Mouse (Mus musculus): ENCODE results near the gene Tstd2. TPM values are rescaled to one million over a fixed set of nuclear protein-coding genes. Genes with fewer than 3 reads are reported as not detected.

Tstd2 gene
- total RNA-seq, 1 experiment, result 28.9 TPM

GRCm38 (mm10) chr4:46072631-46073030 is 65.9 kb downstream of the Tstd2 start:
- in situ Hi-C loops (cut with MboI; ENCODE audit: low sequenced_read_pairs in 2 of 2, unreplicated experiment in 2 of 2), result no loop called here
- no peaks in the 10 kb centered on the region for H3K9me3 ChIP-seq (ENCODE audit: control insufficient read depth, insufficient read depth, low read depth, low read length)
- H3K4me1 ChIP-seq (ENCODE audit: control insufficient read depth in 2 of 2, insufficient read depth in 2 of 2, low read length in 2 of 2, poor library complexity in 1 of 2), result no peaks in the 10 kb centered on the region
- no peaks in the 10 kb centered on the region for H3K36me3 ChIP-seq (ENCODE audit: control insufficient read depth, insufficient read depth, low read length, poor library complexity, severe bottlenecking)
- no peak overlapping the region for H3K4me3 ChIP-seq (ENCODE audit: insufficient read depth in 1 of 2, low read depth in 1 of 2, low read length in 2 of 2, poor library complexity in 1 of 2, severe bottlenecking in 1 of 2)
- no peak for TF ChIP-seq ZNF384 (IDR thresholded peaks at IDR 0.05; ENCODE audit: low read depth, low read length)
- TF ChIP-seq MAFK (IDR thresholded peaks at IDR 0.05; ENCODE audit: insufficient read depth, low read depth, low read length), result no peak
- TF ChIP-seq HCFC1 (IDR thresholded peaks at IDR 0.05; ENCODE audit: borderline replicate concordance, insufficient read depth, low read length), result no peak
- no peak for TF ChIP-seq ZC3H11A (IDR thresholded peaks at IDR 0.05; ENCODE audit: borderline replicate concordance, low read depth, low read length)
- no peak for TF ChIP-seq CHD2 (IDR thresholded peaks at IDR 0.05; ENCODE audit: low read depth, low read length)
- no peak for DNase-seq (ENCODE audit: low read depth, low spot score)
- H3K27ac ChIP-seq (ENCODE audit: insufficient read depth, low read depth, low read length, poor library complexity, severe bottlenecking), result no peak overlapping the region
- H3K9ac ChIP-seq (ENCODE audit: insufficient read depth, low read depth, low read length, poor library complexity, severe bottlenecking), result no peak overlapping the region

GRCm38 (mm10) chr4:46069851-46070482 is 68.5 kb downstream of the Tstd2 start:
- DNase-seq (ENCODE audit: low read depth, low spot score), result no peak
- H3K4me1 ChIP-seq (ENCODE audit: control insufficient read depth in 2 of 2, insufficient read depth in 2 of 2, low read length in 2 of 2, poor library complexity in 1 of 2), result no peaks in the 10 kb centered on the region
- no peak overlapping the region for H3K9ac ChIP-seq (ENCODE audit: insufficient read depth, low read depth, low read length, poor library complexity, severe bottlenecking)
- H3K27ac ChIP-seq (ENCODE audit: insufficient read depth, low read depth, low read length, poor library complexity, severe bottlenecking), result no peak overlapping the region
- H3K36me3 ChIP-seq (ENCODE audit: control insufficient read depth, insufficient read depth, low read length, poor library complexity, severe bottlenecking), result no peaks in the 10 kb centered on the region
- no peak overlapping the region for H3K4me3 ChIP-seq (ENCODE audit: insufficient read depth in 1 of 2, low read depth in 1 of 2, low read length in 2 of 2, poor library complexity in 1 of 2, severe bottlenecking in 1 of 2)
- in situ Hi-C loops (cut with MboI; ENCODE audit: low sequenced_read_pairs in 2 of 2, unreplicated experiment in 2 of 2), result no loop called here
- H3K9me3 ChIP-seq (ENCODE audit: control insufficient read depth, insufficient read depth, low read depth, low read length), result no peaks in the 10 kb centered on the region
- TF ChIP-seq HCFC1 (IDR thresholded peaks at IDR 0.05; ENCODE audit: borderline replicate concordance, insufficient read depth, low read length) (no peak), ZC3H11A (IDR thresholded peaks at IDR 0.05; ENCODE audit: borderline replicate concordance, low read depth, low read length) (no peak), CHD2 (IDR thresholded peaks at IDR 0.05; ENCODE audit: low read depth, low read length) (no peak)

GRCm38 (mm10) chr4:46068573-46068972 is 69.9 kb downstream of the Tstd2 start:
- Histone ChIP-seq H3K27ac (ENCODE audit: insufficient read depth, low read depth, low read length, poor library complexity, severe bottlenecking) (no peak overlapping the region), H3K9me3 (ENCODE audit: control insufficient read depth, insufficient read depth, low read depth, low read length) (no peaks in the 10 kb centered on the region), H3K4me3 (ENCODE audit: insufficient read depth in 1 of 2, low read depth in 1 of 2, low read length in 2 of 2, poor library complexity in 1 of 2, severe bottlenecking in 1 of 2) (no peak overlapping the region), H3K9ac (ENCODE audit: insufficient read depth, low read depth, low read length, poor library complexity, severe bottlenecking) (no peak overlapping the region), H3K4me1 (ENCODE audit: control insufficient read depth in 2 of 2, insufficient read depth in 2 of 2, low read length in 2 of 2, poor library complexity in 1 of 2) (no peaks in the 10 kb centered on the region), H3K36me3 (ENCODE audit: control insufficient read depth, insufficient read depth, low read length, poor library complexity, severe bottlenecking) (no peaks in the 10 kb centered on the region)
- in situ Hi-C loops (cut with MboI; ENCODE audit: low sequenced_read_pairs in 2 of 2, unreplicated experiment in 2 of 2), result no loop called here
- TF ChIP-seq ZC3H11A (IDR thresholded peaks at IDR 0.05; ENCODE audit: borderline replicate concordance, low read depth, low read length), result no peak
- no peak for TF ChIP-seq HCFC1 (IDR thresholded peaks at IDR 0.05; ENCODE audit: borderline replicate concordance, insufficient read depth, low read length)
- no peak for DNase-seq (ENCODE audit: low read depth, low spot score)

GRCm38 (mm10) chr4:46068060-46068459 is 70.4 kb downstream of the Tstd2 start:
- Histone ChIP-seq H3K36me3 (ENCODE audit: control insufficient read depth, insufficient read depth, low read length, poor library complexity, severe bottlenecking) (no peaks in the 10 kb centered on the region), H3K27ac (ENCODE audit: insufficient read depth, low read depth, low read length, poor library complexity, severe bottlenecking) (no peak overlapping the region), H3K4me3 (ENCODE audit: insufficient read depth in 1 of 2, low read depth in 1 of 2, low read length in 2 of 2, poor library complexity in 1 of 2, severe bottlenecking in 1 of 2) (no peak overlapping the region), H3K9me3 (ENCODE audit: control insufficient read depth, insufficient read depth, low read depth, low read length) (no peaks in the 10 kb centered on the region), H3K4me1 (ENCODE audit: control insufficient read depth in 2 of 2, insufficient read depth in 2 of 2, low read length in 2 of 2, poor library complexity in 1 of 2) (no peaks in the 10 kb centered on the region), H3K9ac (ENCODE audit: insufficient read depth, low read depth, low read length, poor library complexity, severe bottlenecking) (no peak overlapping the region)
- TF ChIP-seq HCFC1 (IDR thresholded peaks at IDR 0.05; ENCODE audit: borderline replicate concordance, insufficient read depth, low read length), result no peak
- no peak for TF ChIP-seq ZNF384 (IDR thresholded peaks at IDR 0.05; ENCODE audit: low read depth, low read length)
- TF ChIP-seq MAFK (IDR thresholded peaks at IDR 0.05; ENCODE audit: insufficient read depth, low read depth, low read length), result no peak
- no peak for TF ChIP-seq CHD2 (IDR thresholded peaks at IDR 0.05; ENCODE audit: low read depth, low read length)
- TF ChIP-seq ZC3H11A (IDR thresholded peaks at IDR 0.05; ENCODE audit: borderline replicate concordance, low read depth, low read length), result no peak
- in situ Hi-C loops (cut with MboI; ENCODE audit: low sequenced_read_pairs in 2 of 2, unreplicated experiment in 2 of 2), result no loop called here
- DNase-seq (ENCODE audit: low read depth, low spot score), result no peak

Data from ES-E14 (cell line).